Mouse (Mus musculus): ENCODE results near the gene Otud7a.

- TF ChIP-seq CTCF (IDR thresholded peaks at IDR 0.05; ENCODE audit: low read depth, low read length) (no peak), POLR2A (IDR thresholded peaks at IDR 0.05; ENCODE audit: borderline replicate concordance, low read depth, low read length) (no peak)
Measured at GRCm38 (mm10) chr7:63720682-63721081, 276.1 kb downstream of the Otud7a start.

Data from bone marrow macrophage, adult 2 months (primary cell).